In genomic region chr2:92058469-92058868, GRCm38 (mm10) we compare ENCODE assay signal across 8 mouse cellular contexts. TPM values are rescaled to one million over a fixed set of nuclear protein-coding genes. Genes with fewer than 3 reads are reported as not detected.
DNase-seq lines count a peak whose midpoint lies in the region; ATAC-seq and TF ChIP-seq lines count a peak whose summit lies in the region.

No protein-coding gene starts in this region.

- WGBS in macrophage (ENCODE audit: missing documents): 1% methylated on average over 29 of the region's 29 CpGs

- peak overlapping the region; percentile 71 for H3K4me3 ChIP-seq in left cerebral cortex, adult 2 months
- H3K4me3 ChIP-seq in macrophage (ENCODE audit: inconsistent target): peak overlapping the region; percentile 40

- ATAC-seq in common myeloid progenitor, adult 5-6 weeks (replicated peaks; ENCODE audit: low read depth, poor library complexity, severe bottlenecking): peak; percentile 73

- H3K79me2 ChIP-seq in macrophage (ENCODE audit: inconsistent target): no peaks in the 10 kb centered on the region

- H3K27ac ChIP-seq in left cerebral cortex, adult 2 months: peak overlapping the region; percentile 97
- H3K27ac ChIP-seq in macrophage: no peak overlapping the region

- intact Hi-C loops in left cerebral cortex, adult 2 months (cut with DNase I): loop anchor here (1.0 to 10.0 kb wide), 6 partner anchors 51 to 284 kb away; partner anchors contain the start of genes Chrm4 and Gm9821

- TF ChIP-seq CTCF in left cerebral cortex, adult 2 months (IDR thresholded peaks at IDR 0.05): peak; percentile 93

- DNase-seq in ZHBTc4 (ENCODE audit: low read depth, low spot score): peak; percentile 94
- peak; percentile 84 to 88 for DNase-seq in gastrocnemius, adult 8-10 months (ENCODE audit: low spot score in 2 of 2)
- DNase-seq in hindlimb bud, embryonic 11.5 days (ENCODE audit: extremely low spot score, low read depth, low spot score): peak; percentile 75
- peak; percentile 95 to 98 for DNase-seq in left cerebral cortex, adult 2 months (ENCODE audit: extremely low spot score in 1 of 2, low spot score in 2 of 2)
- peak; percentile 87 for DNase-seq in retina, postnatal 7 days (ENCODE audit: low read depth, low spot score)
- peak; percentile 80 to 83 for DNase-seq in urinary bladder, adult 18-20 months (ENCODE audit: low spot score in 2 of 2)

- no peaks in the 10 kb centered on the region for H3K36me3 ChIP-seq in macrophage (ENCODE audit: inconsistent target)

RNA-seq across cellular contexts. Expression of gene Creb3l1, which starts 34.2 kb away (rescaled TPM):
- total RNA-seq in common myeloid progenitor, adult 5-6 weeks (2017): 0.78 TPM in 1 of 2 replicates, not detected in the other
- 1 to 10 TPM in 3 of 4 experiments, under 1 TPM in 1; 0.41 to 2.1 (median 1.4) TPM for total RNA-seq in gastrocnemius, adult 8-10 months (2022)
- total RNA-seq in left cerebral cortex, adult 2 months (2021): 1 to 10 TPM; 2.3 TPM
- 10 to 100 TPM in 1 of 26 experiments, 1 to 10 TPM in 2, under 1 TPM in 10, not detected in 13; 0.23 to 13.5 (median 0.44) TPM for total RNA-seq in macrophage (2018; cell fraction: chromatin; rRNA removed)
- total RNA-seq in macrophage (2018; cell fraction: cytosol; rRNA removed): 1 to 10 TPM; 1.8 to 7.9 (median 4.0) TPM
- total RNA-seq in macrophage (2018; cell fraction: nucleus; rRNA removed): 1 to 10 TPM in 17 of 26 experiments, under 1 TPM in 9; 0.32 to 4.6 (median 1.4) TPM
- 1.7 to 7.4 TPM (median 6.5 TPM) in 3 replicates for polyA plus RNA-seq in macrophage (2018)

RNA-seq across cellular contexts. Expression of gene Phf21a, which starts 34.4 kb away (rescaled TPM):
- total RNA-seq in common myeloid progenitor, adult 5-6 weeks (2017): 40.4 and 47.0 TPM in 2 replicates
- total RNA-seq in gastrocnemius, adult 8-10 months (2022): 10 to 100 TPM; 20.7 to 25.6 (median 22.4) TPM
- 100 to 1,000 TPM; 124 to 153 TPM for total RNA-seq in left cerebral cortex, adult 2 months (2021)
- 100 to 1,000 TPM; 126 to 342 (median 206) TPM for total RNA-seq in macrophage (2018; cell fraction: chromatin; rRNA removed)
- 10 to 100 TPM; 18.7 to 37.0 (median 29.3) TPM for total RNA-seq in macrophage (2018; cell fraction: cytosol; rRNA removed)
- total RNA-seq in macrophage (2018; cell fraction: nucleus; rRNA removed): 100 to 1,000 TPM in 18 of 26 experiments, 10 to 100 TPM in 8; 69.0 to 185 (median 111) TPM
- 18.4 to 55.5 TPM (median 28.0 TPM) in 3 replicates for polyA plus RNA-seq in macrophage (2018)
